Mouse (Mus musculus) MN1 (cell line): ENCODE results near the gene Rnaseh2c.
A peak's percentile ranks its signal among the peaks of the same experiment; 100 is the strongest.

Experiments
- DNase-seq: peaks from one replicate; pipeline ENCODE4 v3.0.0-alpha.2; 2016; ENCODE audit warnings: low spot score

Rnaseh2c gene

GRCm38 (mm10) chr19:5636036-5636570 is 34.4 kb downstream of the Rnaseh2c start:
- DNase-seq = no peak

- DNase-seq = no peak
These were observed 34.9 kb downstream of the Rnaseh2c start for GRCm38 (mm10) chr19:5636571-5637041.

- peak; percentile 91 for DNase-seq
These were observed 35.7 kb downstream of the Rnaseh2c start, which contains the start of gene Rela for GRCm38 (mm10) chr19:5637069-5638047. Gene Rela (plus strand): TSS chr19:5637483.

- DNase-seq = no peak
These were observed 36.8 kb downstream of the Rnaseh2c start for GRCm38 (mm10) chr19:5638416-5639005.

GRCm38 (mm10) chr19:5640339-5640738 is 38.7 kb downstream of the Rnaseh2c start:
- peak; percentile 79 for DNase-seq

- no peak for DNase-seq
These were observed 39.3 kb downstream of the Rnaseh2c start for GRCm38 (mm10) chr19:5641021-5641420.

- DNase-seq = no peak
These were observed 40.0 kb downstream of the Rnaseh2c start for GRCm38 (mm10) chr19:5641641-5642040.

GRCm38 (mm10) chr19:5645280-5645679 is 43.6 kb downstream of the Rnaseh2c start:
- DNase-seq = no peak

- DNase-seq = no peak
These were observed 45.2 kb downstream of the Rnaseh2c start for GRCm38 (mm10) chr19:5646731-5647330.

GRCm38 (mm10) chr19:5647791-5648190 is 46.1 kb downstream of the Rnaseh2c start:
- no peak for DNase-seq

GRCm38 (mm10) chr19:5648401-5649297 is 47.0 kb downstream of the Rnaseh2c start:
- DNase-seq = peak; percentile 68

- DNase-seq = no peak
These were observed 47.6 kb downstream of the Rnaseh2c start for GRCm38 (mm10) chr19:5649298-5649741.

GRCm38 (mm10) chr19:5651502-5652274 is 50.0 kb downstream of the Rnaseh2c start:
- DNase-seq = no peak

GRCm38 (mm10) chr19:5652570-5652969 is 50.9 kb downstream of the Rnaseh2c start:
- no peak for DNase-seq

GRCm38 (mm10) chr19:5653969-5654719 is 52.5 kb downstream of the Rnaseh2c start:
- DNase-seq = no peak

GRCm38 (mm10) chr19:5654720-5655298 is 53.1 kb downstream of the Rnaseh2c start:
- DNase-seq = no peak
